Mouse (Mus musculus): ENCODE measurements at regions not wholly inside any gene's neighbourhood (a gene's known extent, or its start where the extent isn't known, plus 50 kb on each side); places are given as distances from the start of the nearest gene placed in this dataset.

- DNase-seq = peak; percentile 87 to 90
Measured at GRCm38 (mm10) chr8:92427801-92428200, 70.4 kb downstream of the Irx5 start.

- peak; percentile 35 to 46 for DNase-seq
Measured at GRCm38 (mm10) chr8:92437075-92437663, 79.7 kb downstream of the Irx5 start.

GRCm38 (mm10) chr8:92438294-92438693, 80.9 kb downstream of the Irx5 start:
- DNase-seq = peak; percentile 30 to 43

GRCm38 (mm10) chr8:92439713-92440436, 82.5 kb downstream of the Irx5 start:
- DNase-seq = no peak

- DNase-seq = peak in 1 of 2 experiments; percentile 45
Measured at GRCm38 (mm10) chr8:92442086-92442485, 84.7 kb downstream of the Irx5 start.

GRCm38 (mm10) chr8:92459291-92459690, 101.9 kb downstream of the Irx5 start:
- DNase-seq = no peak

- DNase-seq = peak; percentile 63 to 71
Measured at GRCm38 (mm10) chr8:92460129-92460953, 102.9 kb downstream of the Irx5 start.

- DNase-seq = no peak
Measured at GRCm38 (mm10) chr8:92469141-92470000, 111.9 kb downstream of the Irx5 start.

- DNase-seq = no peak
Measured at GRCm38 (mm10) chr8:92472257-92472656, 114.8 kb downstream of the Irx5 start.

- no peak for DNase-seq
Measured at GRCm38 (mm10) chr8:92472817-92473216, 115.4 kb downstream of the Irx5 start.

- DNase-seq = no peak
Measured at GRCm38 (mm10) chr8:92482393-92482792, 125.0 kb downstream of the Irx5 start.

GRCm38 (mm10) chr8:92483055-92483765, 125.8 kb downstream of the Irx5 start:
- peak; percentile 16 to 33 for DNase-seq

- DNase-seq = no peak
Measured at GRCm38 (mm10) chr8:92488526-92489159, 131.2 kb downstream of the Irx5 start.

- DNase-seq = peak in 1 of 2 experiments; percentile 38
Measured at GRCm38 (mm10) chr8:92491533-92491932, 134.1 kb downstream of the Irx5 start.

- peak; percentile 73 to 81 for DNase-seq
Measured at GRCm38 (mm10) chr8:92493403-92493802, 136.0 kb downstream of the Irx5 start.

GRCm38 (mm10) chr8:92505552-92506281, 148.3 kb downstream of the Irx5 start:
- DNase-seq = peak; percentile 32 to 48

GRCm38 (mm10) chr8:92506436-92506835, 149.0 kb downstream of the Irx5 start:
- peak; percentile 67 for DNase-seq

- no peak for DNase-seq
Measured at GRCm38 (mm10) chr8:92506906-92507305, 149.5 kb downstream of the Irx5 start.

GRCm38 (mm10) chr8:92515385-92515784, 158.0 kb downstream of the Irx5 start:
- DNase-seq = peak in 1 of 2 experiments; percentile 18

- no peak for DNase-seq
Measured at GRCm38 (mm10) chr8:92518031-92518430, 156.1 kb upstream of the Irx6 start.

- no peak for DNase-seq
Measured at GRCm38 (mm10) chr8:92518486-92518885, 155.6 kb upstream of the Irx6 start.

Measured in cerebellum, postnatal 10 days (tissue).